Mouse (Mus musculus) erythroblast, embryonic 14.5 days (primary cell): ENCODE measurements around the gene Gripap1.

ENCODE experiments used
- GATA1 ChIP-seq: IDR thresholded peaks from 2 replicates; pipeline ENCODE4 v1.6.1; 2012; ENCODE audit warnings: low read length, inconsistent platforms, mixed read lengths
- TAL1 ChIP-seq: IDR thresholded peaks from 3 replicates; pipeline ENCODE4 v1.6.1; 2012; ENCODE audit warnings: low read length, inconsistent platforms, mixed read lengths

- no peak for TF ChIP-seq TAL1
- TF ChIP-seq GATA1: no peak
These were observed 65.0 kb downstream of the Gripap1 start for GRCm38 (mm10) chrX:7854578-7854977.
